Mouse (Mus musculus) right cerebral cortex, postnatal 4 days (tissue): ENCODE data around the gene Med21.

ENCODE experiments used
- DNase-seq: peaks from one replicate; pipeline ENCODE4 v3.0.0-alpha.2; 2022

Gene Med21

DNA sequence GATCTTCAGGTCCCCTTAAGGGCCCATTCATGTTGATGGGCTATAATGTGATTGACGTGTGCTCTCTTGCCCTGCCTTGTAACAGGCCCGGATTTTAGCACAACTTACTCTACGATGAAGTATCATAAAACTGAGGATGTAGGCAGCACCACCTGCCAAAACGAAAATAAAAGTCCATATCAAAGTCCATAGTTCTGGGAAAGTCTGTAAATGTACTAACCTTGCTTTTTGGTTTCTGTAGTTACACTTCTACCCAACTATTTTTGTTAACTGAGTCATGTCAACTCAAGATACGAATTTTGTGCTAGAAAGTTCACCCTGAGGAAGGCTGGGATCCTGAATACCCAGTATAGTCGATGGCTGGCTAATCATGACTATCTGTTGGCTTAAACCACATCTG, 1.4 kb upstream of the Med21 start:
- no peak for DNase-seq

- no peak for DNase-seq
Observed at GRCm38 (mm10) chr6:146641621-146642210, 631 bp upstream of the Med21 start.

DNA sequence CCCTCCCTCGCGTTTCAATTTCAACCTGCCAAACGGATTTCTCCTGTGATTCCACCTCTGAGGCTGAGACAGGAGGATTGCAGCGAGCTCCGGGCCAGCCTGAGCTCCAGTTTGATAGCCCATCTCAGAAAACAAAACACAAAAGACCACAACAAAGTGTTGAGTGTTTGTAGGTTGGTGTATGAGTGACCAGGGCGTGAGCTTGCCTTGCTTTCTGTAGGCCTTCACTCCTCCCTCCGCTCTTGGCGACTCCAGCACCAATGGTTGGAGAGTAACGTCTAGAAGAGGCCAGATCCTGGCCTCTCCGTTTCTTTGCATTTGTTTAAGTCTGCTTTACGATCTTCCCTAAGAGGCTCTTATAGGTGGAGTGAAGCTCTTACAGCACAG, 830 bp downstream of the Med21 start:
- no peak for DNase-seq

- no peak for DNase-seq
Observed at GRCm38 (mm10) chr6:146650013-146650412, 7.7 kb downstream of the Med21 start.

GRCm38 (mm10) chr6:146651431-146651830, 9.1 kb downstream of the Med21 start:
- DNase-seq: no peak

- no peak for DNase-seq
Observed at GRCm38 (mm10) chr6:146653197-146653596, 10.8 kb downstream of the Med21 start.

DNA sequence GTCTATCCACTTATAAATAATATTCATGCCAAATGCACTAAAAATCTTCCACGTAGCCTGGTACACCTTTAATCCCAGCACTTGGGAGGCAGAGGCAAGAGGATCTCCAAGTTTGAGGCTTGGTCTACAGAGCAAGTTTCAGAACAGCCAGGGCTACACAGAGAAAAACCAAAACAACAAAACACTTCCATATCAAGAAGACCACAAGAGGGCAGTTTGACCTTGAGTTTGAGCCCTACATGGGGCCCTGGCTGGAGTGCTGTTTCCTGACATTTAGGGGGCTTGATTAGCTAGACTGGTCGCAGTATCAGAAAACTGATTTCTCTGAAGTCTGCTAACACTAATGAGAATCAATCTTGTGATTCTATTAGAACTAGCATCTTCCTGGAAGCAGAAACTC, 18.2 kb downstream of the Med21 start:
- DNase-seq: no peak

DNA sequence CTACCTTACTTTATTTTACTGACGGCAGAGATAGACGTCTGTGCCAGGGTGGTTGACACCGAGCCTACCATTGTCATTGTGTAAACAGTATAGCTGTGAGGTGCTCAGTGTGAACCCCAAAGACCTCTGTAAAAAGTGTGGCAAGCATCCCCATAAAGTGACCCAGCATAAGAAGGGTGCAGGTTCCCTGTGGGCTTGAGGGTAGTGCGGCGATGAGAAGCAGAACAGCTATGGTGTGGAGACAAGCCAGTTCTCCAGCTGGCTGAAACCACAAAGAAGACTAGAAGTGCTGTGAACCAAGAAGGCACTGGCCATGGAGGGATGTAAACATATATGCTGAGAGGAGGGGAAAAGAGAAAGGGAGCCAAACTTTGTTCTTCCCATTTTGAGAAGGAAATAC, 19.3 kb downstream of the Med21 start:
- DNase-seq: no peak

GRCm38 (mm10) chr6:146662679-146663078, 20.3 kb downstream of the Med21 start:
- no peak for DNase-seq

GRCm38 (mm10) chr6:146664116-146664515, 21.8 kb downstream of the Med21 start:
- DNase-seq: no peak

- no peak for DNase-seq
Observed at GRCm38 (mm10) chr6:146664917-146665316, 22.6 kb downstream of the Med21 start.

- DNase-seq: no peak
Observed at GRCm38 (mm10) chr6:146665408-146665807, 23.1 kb downstream of the Med21 start.

DNA sequence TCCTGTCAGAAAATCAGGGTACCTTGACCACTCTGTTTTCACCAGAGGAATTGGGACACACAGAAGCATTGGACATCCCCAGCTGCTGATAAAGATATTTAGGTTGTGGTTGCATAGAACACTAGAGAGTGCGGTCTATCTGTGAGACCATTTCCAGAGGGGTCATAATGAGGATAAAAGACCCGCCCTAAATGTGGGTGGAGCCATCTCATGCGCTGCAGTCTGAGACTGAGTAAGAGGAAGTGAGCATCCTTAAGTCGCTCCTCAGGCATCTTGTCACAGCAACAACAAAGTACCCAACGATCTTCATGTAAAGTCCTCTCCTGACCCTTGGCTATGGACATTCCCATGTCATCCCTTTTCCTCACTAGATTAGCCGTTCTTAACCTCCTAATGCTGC, 24.5 kb downstream of the Med21 start:
- DNase-seq: no peak

- DNase-seq: no peak
Observed at GRCm38 (mm10) chr6:146668606-146669005, 26.3 kb downstream of the Med21 start.

DNA sequence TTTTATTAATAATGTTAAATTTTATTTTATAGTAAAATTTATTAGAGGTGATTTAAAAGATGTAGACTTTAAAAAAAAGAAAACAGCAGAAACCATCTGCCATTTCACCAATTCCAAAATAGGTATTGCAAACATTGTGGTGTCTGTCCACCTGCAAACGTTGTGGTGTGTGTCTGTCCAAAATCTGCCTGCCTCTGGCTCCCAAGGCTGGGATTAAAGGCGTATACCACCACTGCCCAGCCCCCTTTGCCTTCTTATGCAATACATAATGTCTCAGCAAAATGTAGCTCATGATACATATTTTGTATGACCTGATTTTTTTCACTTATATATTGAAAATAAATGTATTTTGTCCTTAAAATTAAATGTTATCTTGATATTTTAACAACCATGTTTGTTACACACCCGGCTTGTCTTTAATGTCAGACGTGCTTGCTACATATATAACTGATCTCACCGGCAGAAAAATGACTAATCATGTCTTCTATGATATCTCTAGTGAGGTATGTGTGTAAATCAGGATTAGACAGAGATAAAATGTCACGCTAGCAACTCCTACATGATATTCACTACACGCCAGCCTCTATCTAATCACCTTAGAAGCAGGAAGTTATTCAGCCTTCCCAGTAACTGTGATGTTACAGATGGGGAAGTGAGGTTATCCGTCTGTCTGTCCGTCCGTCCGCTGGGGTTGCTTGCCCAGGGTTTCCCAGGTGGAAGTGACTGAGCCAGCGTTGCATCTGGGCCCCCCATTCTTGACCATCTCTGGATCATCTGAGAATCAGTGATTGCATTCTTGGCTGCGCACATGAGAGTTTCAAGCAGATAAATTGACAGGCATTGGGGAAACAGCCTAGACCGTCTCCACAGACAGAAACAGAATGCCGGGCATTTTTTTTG, 28.9 kb downstream of the Med21 start:
- no peak for DNase-seq

DNA sequence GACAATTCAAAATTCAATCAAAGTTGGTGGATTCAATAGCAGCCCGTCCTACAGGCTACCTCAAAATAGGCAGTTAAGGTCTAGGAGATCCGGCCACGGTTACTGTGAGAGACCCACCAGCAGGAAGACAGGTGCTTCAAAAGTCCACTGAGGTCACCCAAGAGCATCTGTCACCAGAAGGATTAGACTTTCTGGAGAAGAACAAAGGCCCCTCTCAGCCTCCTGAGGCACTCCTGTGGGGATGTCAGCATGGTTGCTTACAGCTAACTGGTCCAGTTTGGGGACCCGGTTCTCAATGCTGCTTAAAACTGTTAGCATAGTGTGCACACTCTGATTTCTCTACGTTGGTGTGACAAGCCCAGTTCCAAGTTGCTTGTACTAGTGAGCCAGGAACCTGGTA, 29.8 kb downstream of the Med21 start:
- DNase-seq: no peak

- no peak for DNase-seq
Observed at GRCm38 (mm10) chr6:146673696-146674095, 31.3 kb downstream of the Med21 start.

- DNase-seq: no peak
Observed at GRCm38 (mm10) chr6:146674420-146674819, 32.1 kb downstream of the Med21 start.

DNA sequence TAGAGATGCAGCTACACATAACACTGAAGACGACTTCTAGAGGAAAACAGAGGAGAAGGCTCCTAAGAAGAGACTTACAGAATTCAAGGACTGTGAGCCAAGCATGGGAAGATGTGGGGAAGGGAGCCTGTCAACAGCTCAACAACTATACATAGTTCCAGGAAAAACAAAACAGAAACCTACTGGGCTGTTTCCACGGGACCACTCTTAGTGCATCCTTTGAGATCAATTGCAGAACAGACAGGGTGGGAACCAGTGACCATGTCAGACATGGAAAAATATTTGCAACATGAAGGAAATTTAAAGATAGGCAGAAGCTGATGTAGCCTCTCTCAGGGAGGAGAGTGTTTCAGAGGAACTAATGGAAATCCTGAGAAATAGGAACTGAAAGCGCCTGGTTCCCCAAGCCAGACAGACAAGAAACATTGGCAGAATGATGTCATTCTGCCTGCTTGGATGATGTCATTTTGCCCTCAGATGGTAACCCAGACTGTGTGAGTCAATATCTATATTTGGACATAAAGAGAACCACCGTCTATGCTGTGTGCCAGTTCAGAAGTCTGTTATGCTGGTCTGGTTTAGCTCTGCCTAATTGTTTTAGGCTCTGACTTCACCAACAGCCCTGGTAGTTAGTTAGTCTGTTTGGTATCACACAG, 32.7 kb downstream of the Med21 start:
- no peak for DNase-seq

DNA sequence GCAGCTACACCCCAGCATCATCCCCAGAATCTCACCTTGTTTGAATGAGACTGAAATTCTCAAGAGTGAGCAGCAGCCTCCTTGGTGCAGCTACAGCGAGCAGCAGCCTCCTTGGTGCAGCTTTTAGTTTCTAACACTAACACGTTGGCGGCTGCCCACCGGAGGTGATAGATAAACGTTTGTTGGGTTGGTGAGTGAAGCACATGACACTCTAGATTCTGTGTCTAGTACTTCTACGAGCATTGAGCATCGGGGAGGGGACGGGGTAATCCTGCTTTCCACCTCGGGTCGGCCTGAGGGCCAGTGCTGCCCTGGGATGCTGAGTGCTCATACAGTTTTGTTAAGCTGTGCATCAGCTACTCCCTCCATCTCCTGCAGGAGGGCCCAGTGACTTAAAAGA, 34.6 kb downstream of the Med21 start:
- no peak for DNase-seq

DNA sequence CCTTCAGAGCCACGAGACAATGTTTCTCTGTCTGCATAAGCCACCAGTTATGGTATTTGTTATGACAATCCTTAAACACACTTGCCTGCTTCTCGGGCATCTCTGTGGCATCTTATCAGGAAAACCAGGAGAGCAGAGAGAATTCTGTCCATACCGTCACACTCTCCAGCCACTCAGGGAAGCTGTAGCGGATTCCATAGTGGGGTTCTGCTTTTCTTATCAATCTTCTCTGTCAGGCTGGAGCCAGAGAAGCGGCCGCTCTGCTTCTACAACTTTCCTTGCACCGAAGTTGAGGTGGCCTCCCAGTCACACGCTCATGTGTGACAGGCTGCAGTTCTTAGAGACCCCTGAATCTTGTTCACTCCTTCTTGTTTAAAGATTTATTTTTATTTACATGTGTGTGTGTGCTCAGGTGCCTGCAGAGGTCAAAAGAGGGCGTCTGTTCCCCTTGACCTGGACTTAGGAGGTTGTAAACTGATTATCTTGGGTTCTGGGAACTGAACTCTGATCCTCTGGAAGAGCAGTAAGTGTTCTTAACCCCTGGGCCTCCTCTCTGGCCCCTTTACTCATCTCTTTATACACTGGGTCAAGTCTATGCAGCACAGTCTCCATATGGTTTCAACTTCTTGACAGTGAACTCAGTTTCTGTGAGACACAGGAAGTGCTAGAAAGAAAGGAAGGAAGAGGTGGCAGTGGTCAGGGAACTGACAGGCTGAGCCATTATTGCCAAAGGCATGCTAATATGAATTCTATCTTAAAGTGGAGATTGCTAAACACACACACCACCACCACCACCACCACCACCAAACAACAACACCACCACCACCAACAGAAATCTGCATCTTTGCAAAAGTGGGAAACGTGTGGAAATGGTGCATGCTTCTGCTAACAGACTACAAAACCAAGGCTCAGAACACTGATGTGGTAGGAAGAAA, 36.1 kb downstream of the Med21 start:
- no peak for DNase-seq

GRCm38 (mm10) chr6:146683881-146684280, 41.5 kb downstream of the Med21 start:
- no peak for DNase-seq

- peak; percentile 10 for DNase-seq
Observed at GRCm38 (mm10) chr6:146685781-146686308, 43.5 kb downstream of the Med21 start.
